Mouse (Mus musculus) kidney, adult 10 weeks (tissue): Measurements from ENCODE around the gene Stau1. TPM values are rescaled to one million over a fixed set of nuclear protein-coding genes. Genes with fewer than 3 reads are reported as not detected.

ENCODE experiments used
- polyA plus RNA-seq: library from polyadenylated mRNA; stranded (reverse); fragments of 350-450 nt; fragmentation: Illumina TruSeq; extraction: RNeasy Lipid Tissue Mini Kit (QIAGEN cat#74804); gene quantifications from one replicate; pipeline ENCODE4 v1.2.3, GENCODE M21; 2014; ENCODE audit warnings: low read depth, low replicate concordance

Gene Stau1
- polyA plus RNA-seq, result 30.2 TPM

GRCm38 (mm10) chr2:166995796-166996532 lies at the start of gene Stau1:
Gene Stau1, minus strand, starts transcription at chr2:166996299.

GRCm38 (mm10) chr2:167014702-167015381 lies 18.7 kb upstream of the Stau1 start, which contains the start of gene Ddx27:
Gene Ddx27, plus strand, starts transcription at chr2:167015193.

GRCm38 (mm10) chr2:166905711-166906522 lies 90.2 kb downstream of the Stau1 start, which contains the start of gene Cse1l:
Gene Cse1l, plus strand, starts transcription at chr2:166906040.

Other genes with a start within 250 kb of the Stau1 start
- gene Trp53rkb, start 203.8 kb downstream of the Stau1 start, polyA plus RNA-seq, result 0.49 TPM
- gene Arfgef2, start 190.7 kb downstream of the Stau1 start, polyA plus RNA-seq, result 16.9 TPM
- gene Cse1l, start 90.3 kb downstream of the Stau1 start, polyA plus RNA-seq, result 165 TPM
- gene Ddx27, start 18.9 kb upstream of the Stau1 start, polyA plus RNA-seq, result 9.2 TPM
- 7.6 TPM for gene Znfx1, start 66.7 kb upstream of the Stau1 start, polyA plus RNA-seq
- 1.0 TPM for gene Kcnb1, start 193.9 kb upstream of the Stau1 start, polyA plus RNA-seq
- 0.69 TPM for gene Ptgis, start 244.3 kb upstream of the Stau1 start, polyA plus RNA-seq